Mouse (Mus musculus) limb, embryonic 10.5 days (tissue): ENCODE measurements around the gene Aldh3a1. TPM values are rescaled to one million over a fixed set of nuclear protein-coding genes. Genes with fewer than 3 reads are reported as not detected.

Experiments
- DNase-seq: peaks from one replicate; pipeline ENCODE4 v3.0.0-alpha.2; 2017; ENCODE audit warnings: low spot score
- H3K27ac ChIP-seq: fragments of 300-500 bp; sonication (generic); 2 replicates; pipeline ENCODE4 v1.5.1; 2016; ENCODE audit warnings: mild to moderate bottlenecking
- H3K27me3 ChIP-seq: fragments of 300-500 bp; sonication (generic); 2 replicates; pipeline ENCODE4 v1.6.1; 2016; ENCODE audit warnings: low read depth, mild to moderate bottlenecking; ENCODE audit not compliant: poor library complexity, severe bottlenecking
- H3K36me3 ChIP-seq: fragments of 300-500 bp; sonication (generic); 2 replicates; pipeline ENCODE4 v1.6.1; 2016; ENCODE audit warnings: mild to moderate bottlenecking, moderate library complexity
- H3K4me1 ChIP-seq: fragments of 300-500 bp; sonication (generic); 2 replicates; pipeline ENCODE4 v1.6.1; 2016
- H3K4me3 ChIP-seq: fragments of 300-500 bp; sonication (generic); 2 replicates; pipeline ENCODE4 v1.5.1; 2016; ENCODE audit warnings: mild to moderate bottlenecking, moderate library complexity
- H3K9me3 ChIP-seq: fragments of 300-500 bp; sonication (generic); replicated peaks from 2 replicates; pipeline ENCODE4 v1.6.1; 2016; ENCODE audit warnings: mild to moderate bottlenecking
- WGBS: fragments of 180-500 bp; shearing (Covaris S2); methylation state at CpG from one replicate; pipeline ENCODE4 v1.1.7; 2016; 5-methylcytosine and 5-hydroxymethylcytosine counted together
- polyA plus RNA-seq: library from polyadenylated mRNA; unstranded; fragments of >200 nt; fragmentation: Nextera tagmentation; extraction: Ambion mirVana; gene quantifications from 2 replicates; pipeline ENCODE4 v1.2.1, GENCODE M21; 2016

The Aldh3a1 gene
- polyA plus RNA-seq, 1 experiment from 2014 or later, result not detected

DNA sequence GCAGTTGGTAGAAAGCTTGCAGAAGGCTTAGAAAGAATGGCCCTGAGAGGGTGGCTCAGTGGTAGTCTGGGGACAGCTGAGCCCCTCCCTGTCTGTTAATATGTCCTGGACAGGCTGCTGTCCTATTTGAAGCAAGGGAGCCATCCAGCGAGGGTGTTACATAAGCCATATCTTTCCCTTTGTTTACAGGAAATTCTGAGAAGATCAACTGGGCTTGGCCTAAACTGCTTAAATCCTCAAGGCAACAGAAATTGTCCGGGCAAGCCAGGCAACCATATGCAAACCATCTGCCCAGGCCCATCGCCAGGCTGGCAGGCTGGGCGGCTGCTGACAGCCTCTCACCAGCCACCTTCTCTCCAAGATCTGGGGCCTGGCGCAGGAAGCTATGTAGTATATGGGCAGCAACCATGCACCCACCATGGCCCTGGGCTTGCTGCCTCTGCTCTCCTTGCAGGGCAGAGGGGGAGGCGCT, 18.6 kb downstream of the Aldh3a1 start:
- Histone ChIP-seq H3K9me3 (no peaks in the 10 kb centered on the region), H3K4me1 (peaks cover 5% of the 10 kb centered on the region), H3K27ac (no peak overlapping the region), H3K27me3 (no peaks in the 10 kb centered on the region), H3K4me3 (no peak overlapping the region), H3K36me3 (no peaks in the 10 kb centered on the region)
- 88% methylated on average over 6 of the region's 6 CpGs for WGBS
- no peak for DNase-seq

DNA sequence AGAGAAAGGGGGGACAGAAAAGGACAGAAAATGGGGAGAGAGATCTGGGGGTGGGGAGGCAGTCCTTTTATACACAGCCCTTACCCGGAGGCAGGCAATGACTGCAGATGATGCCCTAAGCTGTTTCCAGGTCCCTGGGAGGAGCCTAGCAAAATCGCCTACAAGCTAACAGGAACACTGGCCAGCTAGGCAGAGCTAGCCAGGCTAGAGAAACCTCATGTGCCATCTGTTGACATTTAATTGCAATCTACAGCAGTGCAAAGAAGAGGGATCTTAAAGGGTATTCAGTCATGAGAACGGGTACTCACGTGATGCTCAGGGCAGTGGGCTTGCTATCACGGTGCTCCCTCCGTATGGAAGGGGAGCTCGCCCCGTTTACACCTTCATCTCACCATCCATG, 20.5 kb downstream of the Aldh3a1 start:
- no peaks in the 10 kb centered on the region for H3K36me3 ChIP-seq
- H3K27ac ChIP-seq, result no peak overlapping the region
- peaks cover 20% of the 10 kb centered on the region for H3K4me1 ChIP-seq
- no peak for DNase-seq
- WGBS, result 84% methylated on average over 8 of the region's 8 CpGs
- H3K4me3 ChIP-seq, result no peak overlapping the region
- H3K27me3 ChIP-seq, result no peaks in the 10 kb centered on the region
- H3K9me3 ChIP-seq, result no peaks in the 10 kb centered on the region

GRCm38 (mm10) chr11:61228406-61228805, 21.1 kb downstream of the Aldh3a1 start:
- no peak for DNase-seq
- peaks cover 20% of the 10 kb centered on the region for H3K4me1 ChIP-seq
- no peak overlapping the region for H3K4me3 ChIP-seq
- H3K27ac ChIP-seq, result no peak overlapping the region
- WGBS, result 70% methylated on average over 3 of the region's 3 CpGs
- 0 out of 2 replicates have a peak, but pooled peaks cover 4% of the 10 kb centered on the region for H3K27me3 ChIP-seq
- no peaks in the 10 kb centered on the region for H3K9me3 ChIP-seq
- H3K36me3 ChIP-seq, result no peaks in the 10 kb centered on the region

DNA sequence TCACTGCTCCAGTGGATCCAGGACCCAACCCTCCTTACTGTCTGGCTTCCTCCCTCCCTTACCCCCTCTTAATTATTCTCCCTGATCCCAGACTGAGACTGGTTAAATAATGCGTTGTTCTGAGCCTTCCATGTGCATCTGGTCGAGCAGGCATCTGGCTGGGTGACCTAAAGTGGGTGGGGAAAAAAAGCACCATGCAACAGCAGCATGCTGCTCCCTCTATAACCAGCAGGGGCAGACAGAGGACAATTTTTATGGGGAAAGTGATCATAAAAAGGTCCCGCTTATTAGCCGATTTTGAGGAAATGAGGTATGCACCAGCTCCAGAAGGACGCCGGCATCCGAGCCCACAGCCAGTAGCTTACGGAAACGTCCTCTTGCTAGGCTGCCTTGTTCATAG, 24.0 kb downstream of the Aldh3a1 start:
- H3K27ac ChIP-seq, result no peak overlapping the region; the same call in 1 of the 2 replicates
- peak overlapping the region; percentile 21; the same call in 1 of the 2 replicates for H3K4me3 ChIP-seq
- WGBS, result 19% methylated on average over 9 of the region's 9 CpGs

GRCm38 (mm10) chr11:61234174-61234573, 26.8 kb downstream of the Aldh3a1 start:
- Histone ChIP-seq H3K4me3 (no peak overlapping the region), H3K9me3 (no peaks in the 10 kb centered on the region), H3K27me3 (0 out of 2 replicates have a peak, but pooled peaks cover 10% of the 10 kb centered on the region), H3K27ac (no peak overlapping the region), H3K36me3 (no peaks in the 10 kb centered on the region), H3K4me1 (peaks cover 41% of the 10 kb centered on the region)
- whole genome bisulfite sequencing, result 52% methylated on average over 5 of the region's 5 CpGs
- no peak for DNase-seq

More for the DNA sequence above, 24.0 kb downstream of the Aldh3a1 start:
- H3K4me1 ChIP-seq, result peaks cover 41% of the 10 kb centered on the region
- H3K27me3 ChIP-seq, result 0 out of 2 replicates have a peak, but pooled peaks cover 5% of the 10 kb centered on the region
- H3K36me3 ChIP-seq, result no peaks in the 10 kb centered on the region
- no peaks in the 10 kb centered on the region for H3K9me3 ChIP-seq
- peak; percentile 58 for DNase-seq

GRCm38 (mm10) chr11:61236015-61236414, 28.7 kb downstream of the Aldh3a1 start:
- H3K9me3 ChIP-seq, result no peaks in the 10 kb centered on the region
- 84% methylated on average over 3 of the region's 3 CpGs for WGBS
- DNase-seq, result no peak
- H3K36me3 ChIP-seq, result no peaks in the 10 kb centered on the region
- H3K27me3 ChIP-seq, result 0 out of 2 replicates have a peak, but pooled peaks cover 10% of the 10 kb centered on the region
- H3K4me3 ChIP-seq, result no peak overlapping the region
- no peak overlapping the region for H3K27ac ChIP-seq
- peaks cover 35% of the 10 kb centered on the region for H3K4me1 ChIP-seq

- Histone ChIP-seq H3K27me3 (no peaks in the 10 kb centered on the region), H3K27ac (no peak overlapping the region), H3K4me3 (no peak overlapping the region), H3K4me1 (no peaks in the 10 kb centered on the region), H3K9me3 (no peaks in the 10 kb centered on the region), H3K36me3 (0 out of 2 replicates have a peak, but pooled peaks cover 6% of the 10 kb centered on the region)
- 85% methylated on average over 7 of the region's 7 CpGs for WGBS
- DNase-seq, result no peak
Measured at GRCm38 (mm10) chr11:61244406-61244805, 37.1 kb downstream of the Aldh3a1 start.

DNA sequence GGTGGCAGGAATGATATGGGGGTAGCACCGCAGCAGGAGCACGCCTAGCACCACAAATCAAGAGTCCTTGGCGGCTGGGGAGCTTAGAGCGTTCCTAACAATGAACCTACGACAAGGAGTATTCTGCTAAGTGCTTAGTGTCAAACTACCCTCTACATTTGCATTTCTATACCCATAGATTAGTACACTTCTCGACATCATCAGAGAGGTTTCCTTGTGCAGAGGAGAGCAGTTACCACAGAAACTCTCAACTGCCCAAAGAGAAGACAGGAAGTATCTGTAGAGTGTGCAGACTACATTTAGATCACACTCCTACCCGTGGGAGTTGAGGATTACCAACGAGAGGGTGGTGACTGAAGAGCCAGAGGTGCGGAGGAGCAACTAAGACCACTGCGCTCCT, 44.4 kb downstream of the Aldh3a1 start:
- no peaks in the 10 kb centered on the region for H3K4me1 ChIP-seq
- WGBS, result 87% methylated on average over 10 of the region's 10 CpGs
- H3K27ac ChIP-seq, result no peak overlapping the region
- no peaks in the 10 kb centered on the region for H3K9me3 ChIP-seq
- H3K27me3 ChIP-seq, result peaks cover 4% of the 10 kb centered on the region; the same call in 1 of the 2 replicates
- DNase-seq, result no peak
- no peak overlapping the region for H3K4me3 ChIP-seq
- H3K36me3 ChIP-seq, result peaks cover 40% of the 10 kb centered on the region

GRCm38 (mm10) chr11:61252807-61253206, 45.5 kb downstream of the Aldh3a1 start:
- Histone ChIP-seq H3K4me3 (no peak overlapping the region), H3K36me3 (peaks cover 40% of the 10 kb centered on the region), H3K9me3 (no peaks in the 10 kb centered on the region), H3K27me3 (peaks cover 4% of the 10 kb centered on the region; the same call in 1 of the 2 replicates), H3K27ac (no peak overlapping the region), H3K4me1 (no peaks in the 10 kb centered on the region)
- 91% methylated on average over 12 of the region's 12 CpGs for WGBS
- DNase-seq, result no peak

- H3K9me3 ChIP-seq, result no peaks in the 10 kb centered on the region
- H3K27ac ChIP-seq, result no peak overlapping the region
- peaks cover 62% of the 10 kb centered on the region for H3K36me3 ChIP-seq
- H3K4me1 ChIP-seq, result no peaks in the 10 kb centered on the region
- WGBS, result 97% methylated on average over 6 of the region's 6 CpGs
- no peak for DNase-seq
- H3K4me3 ChIP-seq, result no peak overlapping the region
- H3K27me3 ChIP-seq, result peaks cover 4% of the 10 kb centered on the region; the same call in 1 of the 2 replicates
Measured at GRCm38 (mm10) chr11:61259106-61259505, 51.8 kb downstream of the Aldh3a1 start.

DNA sequence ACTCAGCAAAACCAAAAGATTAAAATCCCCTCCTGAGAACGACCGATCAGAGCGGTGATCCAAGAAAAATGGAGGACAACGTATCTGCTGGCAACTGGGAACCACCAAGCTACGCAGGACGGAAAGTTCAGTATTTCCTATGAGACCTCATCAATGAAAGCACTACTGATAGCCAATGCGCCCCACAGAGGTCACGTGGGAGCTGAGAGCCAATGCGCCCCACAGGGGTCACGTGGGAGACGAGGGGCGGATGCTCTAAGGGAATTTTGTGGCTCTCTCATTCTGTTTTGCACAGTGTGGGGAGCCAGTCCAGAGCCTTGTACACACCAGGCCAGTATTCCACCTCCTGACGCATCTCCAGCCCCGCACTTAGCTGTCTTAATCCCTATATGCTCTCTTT, 55.2 kb downstream of the Aldh3a1 start:
- Histone ChIP-seq H3K4me1 (peaks cover 6% of the 10 kb centered on the region), H3K9me3 (no peaks in the 10 kb centered on the region), H3K36me3 (peaks cover 40% of the 10 kb centered on the region), H3K27ac (no peak overlapping the region), H3K27me3 (no peaks in the 10 kb centered on the region), H3K4me3 (no peak overlapping the region)
- DNase-seq, result no peak
- WGBS, result 96% methylated on average over 14 of the region's 14 CpGs

GRCm38 (mm10) chr11:61263841-61264240, 56.5 kb downstream of the Aldh3a1 start:
- Histone ChIP-seq H3K27ac (no peak overlapping the region), H3K27me3 (peaks cover 8% of the 10 kb centered on the region; the same call in 1 of the 2 replicates), H3K4me3 (no peak overlapping the region), H3K9me3 (no peaks in the 10 kb centered on the region), H3K36me3 (peaks cover 33% of the 10 kb centered on the region), H3K4me1 (peaks cover 6% of the 10 kb centered on the region)
- WGBS, result 91% methylated on average over 1 of the region's 1 CpGs
- DNase-seq, result no peak

- H3K27ac ChIP-seq, result peak within 1 kb of the TSS; percentile 93
- H3K4me1 ChIP-seq, result peaks cover 6% of the 10 kb centered on the region
- DNase-seq, result peak; percentile 96
- peak within 1 kb of the TSS; percentile 71 for H3K4me3 ChIP-seq
- no peaks in the 10 kb centered on the region for H3K9me3 ChIP-seq
- 2% methylated on average over 58 of the region's 58 CpGs for WGBS
- H3K36me3 ChIP-seq, result peaks cover 15% of the 10 kb centered on the region
- H3K27me3 ChIP-seq, result peaks cover 10% of the 10 kb centered on the region; the same call in 1 of the 2 replicates
Measured at GRCm38 (mm10) chr11:61266551-61267533, 59.5 kb downstream of the Aldh3a1 start, which contains the start of gene Aldh3a2. Gene Aldh3a2, minus strand, starts transcription at chr11:61267464.
